Mouse (Mus musculus): Measurements from ENCODE around the gene Thyn1. TPM values are rescaled to one million over a fixed set of nuclear protein-coding genes. Genes with fewer than 3 reads are reported as not detected.
A peak's percentile ranks its signal among the peaks of the same experiment; 100 is the strongest.

The Thyn1 gene
- 10 to 100 TPM; 19.5 to 20.7 TPM for total RNA-seq (2021)
- long read RNA-seq, experiment 1, transcript Thyn1-201 (8 exons, 918 nt) = minor isoform, 5 of 23 reads
- long read RNA-seq, experiment 1, transcript Thyn1-203 (7 exons, 775 nt) = major isoform, 8 of 23 reads
- long read RNA-seq, experiment 1, partial matches to known transcripts = 6 of 23 reads
- long read RNA-seq, experiment 1, other reads (novel, unspliced or antisense) = 1 of 23 reads
- long read RNA-seq, experiment 2, partial matches to known transcripts = 1 of 6 reads
- long read RNA-seq, experiment 2, other reads (novel, unspliced or antisense) = 2 of 6 reads

- peak; percentile 94 for DNase-seq
These were observed at the start of gene Thyn1, which contains the start of gene Acad8 for GRCm38 (mm10) chr9:26999461-27000395. Gene Thyn1 (plus strand): TSS chr9:26999710. Gene Acad8 (minus strand): TSS chr9:26999566.

GRCm38 (mm10) chr9:26977754-26978153 is 21.8 kb upstream of the Thyn1 start:
- DNase-seq = no peak

- DNase-seq = no peak
These were observed 20.7 kb upstream of the Thyn1 start for GRCm38 (mm10) chr9:26978776-26979175.

- no peak for DNase-seq
These were observed 14.4 kb upstream of the Thyn1 start for GRCm38 (mm10) chr9:26985090-26985613.

GRCm38 (mm10) chr9:26985668-26986277 is 13.7 kb upstream of the Thyn1 start:
- DNase-seq = no peak

GRCm38 (mm10) chr9:26990181-26990580 is 9.3 kb upstream of the Thyn1 start:
- DNase-seq = no peak

- no peak for DNase-seq
These were observed 6.4 kb upstream of the Thyn1 start for GRCm38 (mm10) chr9:26993118-26993517.

- DNase-seq = no peak
These were observed 5.6 kb upstream of the Thyn1 start for GRCm38 (mm10) chr9:26993900-26994299.

GRCm38 (mm10) chr9:26997062-26997461 is 2.4 kb upstream of the Thyn1 start:
- DNase-seq = no peak

GRCm38 (mm10) chr9:26997501-26997900 is 2.0 kb upstream of the Thyn1 start:
- DNase-seq = no peak

- DNase-seq = no peak
These were observed 645 bp upstream of the Thyn1 start for GRCm38 (mm10) chr9:26998669-26999460.

GRCm38 (mm10) chr9:27005231-27005630 is 5.7 kb downstream of the Thyn1 start:
- no peak for DNase-seq

- DNase-seq = no peak
These were observed 6.4 kb downstream of the Thyn1 start for GRCm38 (mm10) chr9:27005933-27006332.

- no peak for DNase-seq
These were observed 7.4 kb downstream of the Thyn1 start for GRCm38 (mm10) chr9:27006866-27007265.

GRCm38 (mm10) chr9:27009231-27009630 is 9.7 kb downstream of the Thyn1 start:
- no peak for DNase-seq

GRCm38 (mm10) chr9:27011572-27011971 is 12.1 kb downstream of the Thyn1 start:
- no peak for DNase-seq

- no peak for DNase-seq
These were observed 19.5 kb downstream of the Thyn1 start for GRCm38 (mm10) chr9:27018961-27019360.

- no peak for DNase-seq
These were observed 24.2 kb downstream of the Thyn1 start for GRCm38 (mm10) chr9:27023681-27024080.

GRCm38 (mm10) chr9:27026708-27027107 is 27.2 kb downstream of the Thyn1 start:
- no peak for DNase-seq

GRCm38 (mm10) chr9:27029022-27029827 is 29.7 kb downstream of the Thyn1 start:
- DNase-seq = peak; percentile 19
